8 mouse cellular contexts compared by ENCODE assay signal in genomic region chr11:89058515-89059270, GRCm38 (mm10). TPM values are rescaled to one million over a fixed set of nuclear protein-coding genes. Genes with fewer than 3 reads are reported as not detected.
A peak's percentile ranks its signal among the peaks of the same experiment; 100 is the strongest.
DNase-seq lines count a peak whose midpoint lies in the region; ATAC-seq and TF ChIP-seq lines count a peak whose summit lies in the region.

No protein-coding gene starts in this region.

- peaks cover 3 to 18% of the 10 kb centered on the region in 2 experiments; a peak in 3 of 4 replicates for H3K36me3 ChIP-seq in MEL (ENCODE audit: control insufficient read depth in 1 of 2, insufficient read depth in 2 of 2, low read length in 2 of 2)
- peaks cover 2% of the 10 kb centered on the region; the same call in 1 of the 2 replicates for H3K36me3 ChIP-seq in forebrain, embryonic 16.5 days (ENCODE audit: control insufficient read depth, insufficient read depth)
- H3K36me3 ChIP-seq in limb, embryonic 12.5 days: peaks cover 13% of the 10 kb centered on the region

- no peaks in the 10 kb centered on the region for H3K9me3 ChIP-seq in MEL (replicated peaks; ENCODE audit: insufficient read depth, low read length)
- no peaks in the 10 kb centered on the region for H3K9me3 ChIP-seq in forebrain, embryonic 16.5 days (ENCODE audit: control insufficient read depth, low read length)
- no peaks in the 10 kb centered on the region for H3K9me3 ChIP-seq in limb, embryonic 12.5 days

- peaks cover 22% of the 10 kb centered on the region for H3K79me2 ChIP-seq in MEL (ENCODE audit: control insufficient read depth, insufficient read depth, low read length, poor library complexity)

- H3K4me2 ChIP-seq in forebrain, embryonic 16.5 days (ENCODE audit: low read length): peak overlapping the region; percentile 66
- peak overlapping the region; percentile 80 for H3K4me2 ChIP-seq in limb, embryonic 12.5 days

- 70% methylated on average over 11 of the region's 11 CpGs for WGBS in forebrain, embryonic 16.5 days
- WGBS in limb, embryonic 12.5 days: 75% methylated on average over 11 of the region's 11 CpGs

- TF ChIP-seq CTCF in MEL (IDR thresholded peaks at IDR 0.05 in 2 of 3, conservative IDR thresholded peaks at IDR 0.05 in 1 of 3; ENCODE audit: control insufficient read depth in 1 of 3, insufficient read depth in 1 of 3, low read depth in 2 of 3, low read length in 3 of 3, poor library complexity in 1 of 3, severe bottlenecking in 1 of 3): peak; percentile 61 to 72 (median 71)

- no peak overlapping the region for H3K27ac ChIP-seq in MEL (ENCODE audit: control insufficient read depth, low read depth, low read length)
- no peak overlapping the region for H3K27ac ChIP-seq in forebrain, embryonic 16.5 days (ENCODE audit: low read length)
- no peak overlapping the region for H3K27ac ChIP-seq in limb, embryonic 12.5 days

- TF ChIP-seq RAD21 in MEL (IDR thresholded peaks at IDR 0.05; ENCODE audit: low read depth, low read length): peak; percentile 34

- peaks cover 5 to 8% of the 10 kb centered on the region in 2 experiments for H3K4me1 ChIP-seq in MEL (ENCODE audit: control insufficient read depth in 1 of 2, insufficient read depth in 2 of 2, low read length in 2 of 2)
- H3K4me1 ChIP-seq in forebrain, embryonic 16.5 days (replicated peaks; ENCODE audit: control insufficient read depth, insufficient read depth, low read length): peaks cover 26% of the 10 kb centered on the region
- H3K4me1 ChIP-seq in limb, embryonic 12.5 days (replicated peaks): peaks cover 14% of the 10 kb centered on the region

- H3K27me3 ChIP-seq in MEL (ENCODE audit: control insufficient read depth in 1 of 2, insufficient read depth in 2 of 2, low read length in 2 of 2): no peaks in the 10 kb centered on the region
- no peaks in the 10 kb centered on the region for H3K27me3 ChIP-seq in forebrain, embryonic 16.5 days (replicated peaks; ENCODE audit: control insufficient read depth, insufficient read depth, low read length)
- H3K27me3 ChIP-seq in limb, embryonic 12.5 days: no peaks in the 10 kb centered on the region

- peak; percentile 16 for DNase-seq in cerebellum, adult 11 months
- DNase-seq in MEL (ENCODE audit: low read depth, low spot score): peak; percentile 88
- peak; percentile 68 for DNase-seq in naive thymus-derived CD4-positive, alpha-beta T cell, adult 2 months (ENCODE audit: low read depth)
- no peak for DNase-seq in right cerebral cortex, postnatal 36 days (ENCODE audit: low spot score in 2 of 2)
- no peak for DNase-seq in urinary bladder, adult 2 months (ENCODE audit: low spot score)

- TF ChIP-seq POLR2A in MEL (IDR thresholded peaks at IDR 0.05; ENCODE audit: control insufficient read depth in 1 of 2, insufficient read depth in 1 of 2, low read depth in 1 of 2, low read length in 2 of 2, poor library complexity in 1 of 2): no peak

- peak overlapping the region; percentile 72 to 82 for H3K4me3 ChIP-seq in MEL (ENCODE audit: control insufficient read depth in 1 of 2, insufficient read depth in 1 of 2, low read depth in 2 of 2, low read length in 2 of 2)
- H3K4me3 ChIP-seq in forebrain, embryonic 16.5 days (replicated peaks; ENCODE audit: low read length): peak overlapping the region; percentile 88
- H3K4me3 ChIP-seq in limb, embryonic 12.5 days (replicated peaks): peak overlapping the region; percentile 84

- ATAC-seq in cerebellum, adult (ENCODE audit: insufficient number of reproducible peaks, low FRiP score, low TSS enrichment): no peak
- no peak for ATAC-seq in forebrain, embryonic 16.5 days
- ATAC-seq in limb, embryonic 12.5 days (ENCODE audit: insufficient number of reproducible peaks, insufficient read depth, low FRiP score, low TSS enrichment, low read depth): no peak

- no peak for TF ChIP-seq EP300 in MEL (IDR thresholded peaks at IDR 0.05; ENCODE audit: low read depth in 1 of 2, low read length in 2 of 2)

- peak overlapping the region; percentile 76 for H3K9ac ChIP-seq in MEL (ENCODE audit: control insufficient read depth, low read depth, low read length, poor library complexity, severe bottlenecking)
- H3K9ac ChIP-seq in forebrain, embryonic 16.5 days (replicated peaks; ENCODE audit: low read depth, low read length): 0 out of 2 replicates have a peak overlapping the region, but pooled peaks have one; percentile 89
- H3K9ac ChIP-seq in limb, embryonic 12.5 days (replicated peaks): peak overlapping the region; percentile 80; the same call in 1 of the 2 replicates

TF ChIP-seq in MEL, 35 proteins besides CTCF, POLR2A, EP300 and RAD21:
- TF ChIP-seq ZKSCAN1 (IDR thresholded peaks at IDR 0.05; ENCODE audit: low read depth, low read length) (0 out of 2 replicates have a peak, but pooled peaks have one; percentile 15), ZC3H11A (IDR thresholded peaks at IDR 0.05; ENCODE audit: low read depth, low read length) (peak; percentile 31; the same call in 1 of the 2 replicates), MYC (IDR thresholded peaks at IDR 0.05; ENCODE audit: low read depth, low read length) (0 out of 2 replicates have a peak, but pooled peaks have one; percentile 22), BHLHE40 (IDR thresholded peaks at IDR 0.05; ENCODE audit: borderline replicate concordance, low read depth, low read length) (0 out of 2 replicates have a peak, but pooled peaks have one; percentile 22), ELF1 (IDR thresholded peaks at IDR 0.05; ENCODE audit: low read depth, low read length) (no peak), SMC3 (IDR thresholded peaks at IDR 0.05; ENCODE audit: low read depth, low read length) (peak; percentile 69), RCOR1 (IDR thresholded peaks at IDR 0.05; ENCODE audit: low read depth, low read length) (no peak), TCF12 (IDR thresholded peaks at IDR 0.05; ENCODE audit: low read depth, low read length) (peak; percentile 31; the same call in 1 of the 2 replicates), MXI1 (IDR thresholded peaks at IDR 0.05; ENCODE audit: low read depth, low read length) (0 out of 2 replicates have a peak, but pooled peaks have one; percentile 47)
TF ChIP-seq in MEL: peak in this region for 7.

RNA-seq across cellular contexts. Expression of gene Dgke, which starts 8.0 kb away (rescaled TPM):
- total RNA-seq in MEL (2012; rRNA removed): 4.7 and 5.2 TPM in 2 replicates
- 1 to 10 TPM in 1 of 2 experiments, not detected in 1; 6.4 TPM for polyA plus RNA-seq in MEL (2012; ENCODE audit: insufficient read depth in 1 of 2, insufficient read length in 2 of 2, low read depth in 1 of 2, low replicate concordance in 2 of 2, missing spikeins in 1 of 2)
- 17.1 TPM in 2 replicates for polyA plus RNA-seq in forebrain, embryonic 16.5 days (2015; fragmentation: Nextera tagmentation; extraction: Ambion mirVana)
- polyA plus RNA-seq in limb, embryonic 12.5 days (2016; fragmentation: Nextera tagmentation; extraction: Ambion mirVana): 5.5 and 6.6 TPM in 2 replicates
- polyA plus RNA-seq in urinary bladder, adult 2 months (2012; rRNA removed): 5.7 and 6.4 TPM in 2 replicates

RNA-seq across cellular contexts. Expression of gene Gm525, which starts 14.9 kb away (rescaled TPM):
- not detected in 2 replicates for total RNA-seq in MEL (2012; rRNA removed)
- not detected for polyA plus RNA-seq in MEL (2012; ENCODE audit: insufficient read depth in 1 of 2, insufficient read length in 2 of 2, low read depth in 1 of 2, low replicate concordance in 2 of 2, missing spikeins in 1 of 2)
- polyA plus RNA-seq in forebrain, embryonic 16.5 days (2015; fragmentation: Nextera tagmentation; extraction: Ambion mirVana): not detected in 2 replicates
- 0.73 and 0.83 TPM in 2 replicates for polyA plus RNA-seq in limb, embryonic 12.5 days (2016; fragmentation: Nextera tagmentation; extraction: Ambion mirVana)
- 0.18 and 0.72 TPM in 2 replicates for polyA plus RNA-seq in urinary bladder, adult 2 months (2012; rRNA removed)

RNA-seq across cellular contexts. Expression of gene Trim25, which starts 59.5 kb away (rescaled TPM):
- 21.5 and 22.2 TPM in 2 replicates for total RNA-seq in MEL (2012; rRNA removed)
- polyA plus RNA-seq in MEL (2012; ENCODE audit: insufficient read depth in 1 of 2, insufficient read length in 2 of 2, low read depth in 1 of 2, low replicate concordance in 2 of 2, missing spikeins in 1 of 2): 10 to 100 TPM in 1 of 2 experiments, not detected in 1; 43.0 TPM
- 3.7 and 3.8 TPM in 2 replicates for polyA plus RNA-seq in forebrain, embryonic 16.5 days (2015; fragmentation: Nextera tagmentation; extraction: Ambion mirVana)
- polyA plus RNA-seq in limb, embryonic 12.5 days (2016; fragmentation: Nextera tagmentation; extraction: Ambion mirVana): 4.4 and 4.8 TPM in 2 replicates
- 12.9 and 18.2 TPM in 2 replicates for polyA plus RNA-seq in urinary bladder, adult 2 months (2012; rRNA removed)

Comparison
In these comparisons a context has a peak if more than half of its experiments do, and no peak if none do; other contexts are left out.
1. DNase-seq: peak in cerebellum, adult 11 months (single experiment), MEL (single experiment) and naive thymus-derived CD4-positive, alpha-beta T cell, adult 2 months (single experiment); none in right cerebral cortex, postnatal 36 days (0 of 2) and urinary bladder, adult 2 months (single experiment).
2. Peak in every context shown above with its lines, with median percentiles within 50 percentile points of each other: H3K4me3 ChIP-seq and H3K9ac ChIP-seq.